Mouse (Mus musculus): ENCODE data around the gene Spg20. TPM values are rescaled to one million over a fixed set of nuclear protein-coding genes. Genes with fewer than 3 reads are reported as not detected.

Gene Spg20
- total RNA-seq (2014; rRNA removed) (14.8 and 18.4 TPM in 2 replicates), polyA plus RNA-seq (2015; fragmentation: Nextera tagmentation; extraction: Ambion mirVana) (10.0 and 10.9 TPM in 2 replicates)

DNA sequence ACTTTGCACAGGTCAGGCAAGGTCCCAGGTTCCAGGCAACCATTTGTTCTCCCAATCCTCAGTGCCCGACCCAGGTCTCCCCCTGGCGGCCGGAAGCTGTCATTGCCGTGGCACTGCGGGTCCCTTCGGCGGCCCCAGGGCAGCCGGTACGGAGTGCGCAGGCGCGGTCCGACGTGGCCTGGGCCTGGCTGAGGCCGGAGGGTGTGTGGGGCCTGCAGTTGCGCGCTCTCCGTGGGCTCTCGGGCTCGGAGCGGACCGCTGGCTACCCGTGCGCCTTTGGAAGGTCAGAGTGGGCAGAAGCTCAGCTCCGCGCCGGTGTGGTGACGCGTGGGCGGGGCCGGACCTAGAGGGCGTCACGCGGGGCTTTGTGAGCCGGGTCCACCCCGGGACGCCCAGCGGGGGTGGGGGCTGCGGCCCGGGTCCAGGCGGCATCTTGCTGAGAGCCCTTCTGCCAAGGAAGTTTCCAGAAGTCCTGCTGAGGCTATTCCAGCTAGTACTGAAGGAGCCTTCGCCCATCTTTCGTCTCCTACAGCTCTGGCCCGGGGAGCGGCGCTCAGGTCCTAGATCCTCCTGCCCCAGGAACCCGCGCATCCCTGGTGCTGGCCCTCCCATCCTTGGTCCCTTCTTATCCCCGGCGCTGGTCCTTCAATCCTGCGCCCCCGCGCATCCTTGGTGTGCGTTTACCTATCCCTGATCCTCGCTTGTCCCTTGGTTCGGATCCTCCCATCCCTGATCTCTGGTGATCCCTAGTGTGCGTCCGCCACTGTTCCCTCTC, at the start of gene Spg20:
TSS of gene Spg20 (plus strand) at position 174 of the 775 bp plus-strand sequence.
- H3K36me3 ChIP-seq (ENCODE audit: insufficient read depth, low read length) = peaks cover under 1% of the 10 kb centered on the region; the same call in 1 of the 2 replicates
- peak within 1 kb of the TSS; percentile 93 for H3K9ac ChIP-seq (replicated peaks; ENCODE audit: low read length)
- WGBS = under 1% methylated on average over 56 of the region's 58 CpGs
- peak within 1 kb of the TSS; percentile 84 for H3K4me2 ChIP-seq (ENCODE audit: low read depth, low read length)
- peak within 1 kb of the TSS; percentile 87 for H3K27ac ChIP-seq
- peak; percentile 97 for ATAC-seq
- TF ChIP-seq CTCF (IDR thresholded peaks at IDR 0.05; ENCODE audit: low read depth) = peak; percentile 91
- H3K9me3 ChIP-seq (ENCODE audit: low read length) = no peaks in the 10 kb centered on the region
- H3K4me1 ChIP-seq (ENCODE audit: insufficient read depth, low read length) = peaks cover 3% of the 10 kb centered on the region; the same call in 1 of the 2 replicates
- H3K27me3 ChIP-seq (ENCODE audit: insufficient read depth, low read length) = no peaks in the 10 kb centered on the region
- DNase-seq (ENCODE audit: low spot score) = peak; percentile 96
- peak within 1 kb of the TSS; percentile 90 for H3K4me3 ChIP-seq (ENCODE audit: low read length)

DNA sequence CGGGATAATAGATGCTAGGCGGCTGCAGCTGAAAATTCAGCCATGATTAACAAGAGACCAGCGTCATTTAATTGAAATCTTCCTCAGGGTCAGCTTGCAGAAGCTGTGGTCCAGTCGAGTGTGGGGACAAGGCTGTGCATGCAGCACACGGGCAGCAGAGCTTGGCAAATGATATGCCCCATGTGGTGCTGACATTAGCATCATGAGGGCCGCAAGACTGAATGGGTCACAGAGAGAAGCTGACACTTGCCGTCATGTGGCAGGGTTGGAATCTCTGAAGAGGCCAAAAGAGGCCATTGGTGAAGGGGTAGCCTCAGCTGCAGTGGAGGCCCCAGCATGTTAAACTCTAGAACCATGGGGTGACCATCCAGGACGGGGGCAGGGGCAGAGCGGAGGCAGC, 49.3 kb upstream of the Spg20 start:
- ATAC-seq (peak; percentile 67), DNase-seq (ENCODE audit: low spot score) (peak; percentile 59)
- WGBS = 43% methylated on average over 9 of the region's 9 CpGs
- Histone ChIP-seq H3K27me3 (ENCODE audit: insufficient read depth, low read length) (no peaks in the 10 kb centered on the region), H3K4me1 (ENCODE audit: insufficient read depth, low read length) (no peaks in the 10 kb centered on the region), H3K9ac (replicated peaks; ENCODE audit: low read length) (no peak overlapping the region), H3K4me2 (ENCODE audit: low read depth, low read length) (no peak overlapping the region), H3K4me3 (ENCODE audit: low read length) (no peak overlapping the region), H3K27ac (0 out of 2 replicates have a peak overlapping the region, but pooled peaks have one; percentile 5), H3K9me3 (ENCODE audit: low read length) (no peaks in the 10 kb centered on the region), H3K36me3 (ENCODE audit: insufficient read depth, low read length) (no peaks in the 10 kb centered on the region)
- no peak for TF ChIP-seq CTCF (IDR thresholded peaks at IDR 0.05; ENCODE audit: low read depth)

DNA sequence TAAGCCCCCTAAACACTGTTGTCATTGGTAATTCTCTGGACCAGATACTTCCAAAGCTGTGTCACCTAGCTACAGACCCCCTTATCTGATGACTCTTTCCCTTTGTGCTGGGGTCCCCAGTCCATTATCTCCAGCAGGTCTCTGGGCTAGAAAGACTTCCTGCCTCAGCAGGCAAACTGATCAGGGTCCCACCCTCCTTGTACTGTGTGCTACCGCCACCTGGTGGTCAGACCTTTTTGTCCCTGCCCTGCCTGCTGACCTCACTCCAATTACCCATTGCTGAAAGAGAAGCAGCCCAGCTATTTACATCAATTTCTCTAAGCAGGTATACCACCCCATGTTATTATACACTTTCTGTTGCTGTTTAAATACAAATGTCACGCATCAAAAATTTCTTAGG, 47.5 kb upstream of the Spg20 start:
- peak; percentile 52; the same call in 1 of the 2 replicates for ATAC-seq

DNA sequence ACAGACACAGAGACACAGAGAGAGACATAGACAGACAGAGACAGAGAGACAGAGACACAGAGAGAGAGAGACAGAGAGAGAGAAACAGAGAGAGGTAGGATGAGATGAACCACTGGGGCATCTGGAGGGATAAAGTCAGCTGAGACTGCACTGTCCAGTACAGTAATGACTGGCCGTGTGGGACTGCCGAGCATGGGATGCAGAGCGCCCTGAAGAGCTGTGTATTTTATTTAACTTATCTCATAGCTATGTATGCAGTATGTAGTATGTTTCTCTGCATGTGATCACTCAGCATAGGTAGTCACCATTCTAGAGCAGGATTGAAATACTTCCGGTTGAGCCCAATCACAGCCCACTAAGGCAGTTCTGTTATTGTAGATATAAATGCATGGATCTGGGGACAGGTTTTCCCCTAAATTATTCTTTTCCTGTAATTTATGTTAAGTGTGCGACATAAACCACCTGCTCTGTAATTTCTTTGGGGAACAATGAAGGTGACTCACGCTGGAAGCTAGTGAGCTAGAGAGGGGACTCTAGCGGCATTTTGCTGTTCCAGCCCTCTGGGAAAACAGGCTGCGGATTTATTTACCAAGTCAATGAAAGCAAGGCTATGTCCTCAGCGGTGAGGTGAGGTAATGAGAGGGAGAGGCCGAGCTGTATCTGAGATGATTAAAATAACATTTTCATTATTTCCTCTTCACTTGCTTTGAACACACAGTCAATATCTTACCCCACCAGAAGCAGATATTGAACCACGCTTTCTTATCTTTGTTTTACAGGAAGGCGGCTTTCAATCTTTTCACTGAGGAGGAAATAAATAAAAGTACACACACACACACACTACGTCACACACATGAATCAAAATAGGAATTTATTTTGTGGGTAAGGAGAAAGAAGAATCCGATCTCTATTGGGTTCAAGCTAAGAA, 45.9 kb upstream of the Spg20 start:
- no peak for TF ChIP-seq CTCF (IDR thresholded peaks at IDR 0.05; ENCODE audit: low read depth)
- Histone ChIP-seq H3K27ac (no peak overlapping the region), H3K9ac (replicated peaks; ENCODE audit: low read length) (no peak overlapping the region), H3K36me3 (ENCODE audit: insufficient read depth, low read length) (no peaks in the 10 kb centered on the region), H3K9me3 (ENCODE audit: low read length) (no peaks in the 10 kb centered on the region), H3K27me3 (ENCODE audit: insufficient read depth, low read length) (no peaks in the 10 kb centered on the region), H3K4me1 (ENCODE audit: insufficient read depth, low read length) (no peaks in the 10 kb centered on the region), H3K4me3 (ENCODE audit: low read length) (no peak overlapping the region), H3K4me2 (ENCODE audit: low read depth, low read length) (no peak overlapping the region)
- 56% methylated on average over 14 of the region's 14 CpGs for WGBS
- peak; percentile 35 for DNase-seq (ENCODE audit: low spot score)
- ATAC-seq = no peak

More for the DNA sequence above, 47.5 kb upstream of the Spg20 start:
- TF ChIP-seq CTCF (IDR thresholded peaks at IDR 0.05; ENCODE audit: low read depth) = peak; percentile 86
- Histone ChIP-seq H3K27me3 (ENCODE audit: insufficient read depth, low read length) (no peaks in the 10 kb centered on the region), H3K9ac (replicated peaks; ENCODE audit: low read length) (no peak overlapping the region), H3K9me3 (ENCODE audit: low read length) (no peaks in the 10 kb centered on the region), H3K4me2 (ENCODE audit: low read depth, low read length) (no peak overlapping the region), H3K4me1 (ENCODE audit: insufficient read depth, low read length) (no peaks in the 10 kb centered on the region), H3K36me3 (ENCODE audit: insufficient read depth, low read length) (no peaks in the 10 kb centered on the region), H3K27ac (no peak overlapping the region), H3K4me3 (ENCODE audit: low read length) (no peak overlapping the region)
- peak; percentile 74 for DNase-seq (ENCODE audit: low spot score)
- WGBS = 16% methylated on average over 2 of the region's 2 CpGs

DNA sequence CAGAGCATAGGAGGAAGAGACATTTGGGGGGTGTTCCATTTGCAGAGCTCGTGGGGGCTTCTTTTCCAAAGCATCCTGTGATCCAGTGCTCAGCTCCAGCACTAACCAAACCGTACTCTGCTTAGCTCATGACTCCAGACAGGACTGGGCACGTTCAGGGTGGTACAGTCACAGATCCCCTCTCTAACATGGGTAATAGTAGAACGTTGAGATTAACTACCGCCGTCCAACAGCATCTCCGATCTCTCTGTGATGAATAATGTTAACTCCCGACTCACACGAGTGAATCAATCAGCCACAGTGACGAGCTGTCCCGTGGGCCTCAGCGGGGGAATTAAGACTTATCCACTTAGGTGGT, 45.3 kb upstream of the Spg20 start:
- DNase-seq (ENCODE audit: low spot score) (no peak), ATAC-seq (no peak)
- no peak for TF ChIP-seq CTCF (IDR thresholded peaks at IDR 0.05; ENCODE audit: low read depth)
- H3K27me3 ChIP-seq (ENCODE audit: insufficient read depth, low read length) = no peaks in the 10 kb centered on the region
- no peak overlapping the region for H3K27ac ChIP-seq
- H3K9ac ChIP-seq (replicated peaks; ENCODE audit: low read length) = no peak overlapping the region
- H3K4me2 ChIP-seq (ENCODE audit: low read depth, low read length) = no peak overlapping the region
- no peak overlapping the region for H3K4me3 ChIP-seq (ENCODE audit: low read length)
- H3K36me3 ChIP-seq (ENCODE audit: insufficient read depth, low read length) = no peaks in the 10 kb centered on the region
- H3K9me3 ChIP-seq (ENCODE audit: low read length) = no peaks in the 10 kb centered on the region
- H3K4me1 ChIP-seq (ENCODE audit: insufficient read depth, low read length) = no peaks in the 10 kb centered on the region
- 41% methylated on average over 12 of the region's 12 CpGs for WGBS

GRCm38 (mm10) chr3:55067791-55068434, 44.0 kb upstream of the Spg20 start:
- no peak for TF ChIP-seq CTCF (IDR thresholded peaks at IDR 0.05; ENCODE audit: low read depth)
- Histone ChIP-seq H3K4me3 (ENCODE audit: low read length) (no peak overlapping the region), H3K27ac (no peak overlapping the region), H3K4me2 (ENCODE audit: low read depth, low read length) (no peak overlapping the region), H3K9ac (replicated peaks; ENCODE audit: low read length) (no peak overlapping the region), H3K36me3 (ENCODE audit: insufficient read depth, low read length) (no peaks in the 10 kb centered on the region), H3K4me1 (ENCODE audit: insufficient read depth, low read length) (no peaks in the 10 kb centered on the region), H3K27me3 (ENCODE audit: insufficient read depth, low read length) (no peaks in the 10 kb centered on the region), H3K9me3 (ENCODE audit: low read length) (no peaks in the 10 kb centered on the region)
- WGBS = 29% methylated on average over 7 of the region's 7 CpGs
- DNase-seq (ENCODE audit: low spot score) (no peak), ATAC-seq (no peak)
